Mouse (Mus musculus): ENCODE measurements at regions not wholly inside any gene's neighbourhood (a gene's known extent, or its start where the extent isn't known, plus 50 kb on each side); places are given as distances from the start of the nearest gene placed in this dataset.

DNA sequence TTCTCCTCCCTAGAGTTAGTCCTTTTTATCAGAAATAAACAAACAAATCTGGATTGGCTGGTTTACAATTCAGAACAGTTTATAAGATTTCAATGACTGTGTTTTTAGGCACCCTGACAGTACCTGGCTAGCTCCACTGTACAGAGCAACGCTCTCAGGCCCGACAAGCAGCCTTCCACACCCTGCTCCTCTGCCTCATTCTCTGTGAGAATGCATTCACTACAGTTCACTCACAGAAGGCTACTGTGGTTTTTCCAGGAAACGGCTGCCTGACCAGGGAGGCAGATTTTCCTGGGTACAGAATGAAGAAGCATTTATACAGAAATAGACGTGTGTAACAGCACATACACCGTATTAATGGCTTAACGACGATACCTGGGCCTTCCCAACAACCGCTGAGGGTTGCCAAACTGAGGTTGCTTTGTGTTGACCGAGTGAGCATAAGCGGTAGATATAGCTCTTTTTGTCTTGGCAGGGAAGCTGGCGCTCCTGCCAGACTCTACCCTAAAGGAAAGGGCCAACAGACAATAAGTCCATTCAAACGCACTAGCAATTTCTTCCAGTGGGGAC is 70.8 kb upstream of the Nfe2l3 start:
- TF ChIP-seq POLR2A (IDR thresholded peaks at IDR 0.05; ENCODE audit: insufficient read depth, low read depth, low read length): no peak
- TF ChIP-seq CTCF (IDR thresholded peaks at IDR 0.05; ENCODE audit: insufficient read depth, low read depth, low read length): no peak
